Mouse (Mus musculus) left cerebral cortex, adult 18-20 months (tissue): ENCODE measurements around the gene Relch. TPM values are rescaled to one million over a fixed set of nuclear protein-coding genes. Genes with fewer than 3 reads are reported as not detected.
A peak's percentile ranks its signal among the peaks of the same experiment; 100 is the strongest.
"Not testable (repeated sequence)": the region's sequence is repeated elsewhere in the genome, so short reads cannot be mapped to it uniquely, and the experiment has no call there.

Experiments
- DNase-seq, 2 experiments: peaks; one replicate each; pipeline ENCODE4 v3.0.0; 2021 to 2022; ENCODE audit warnings: low spot score in 2 of 2, mixed read lengths in 1 of 2
- long read RNA-seq, 2 experiments: library from polyadenylated mRNA; stranded (forward); transcript quantifications; one replicate each; pipeline ENCODE4 v2.0.0; 2021
- total RNA-seq, 2 experiments: library from RNA; stranded (reverse); gene quantifications; 2 replicates each; pipeline ENCODE4 v1.2.3; 2021

Relch gene
- total RNA-seq: 10 to 100 TPM; 93.7 to 96.1 TPM
- long read RNA-seq, experiment 1, full-length matches to known transcripts: 13 of 29 reads
- long read RNA-seq, experiment 1, partial matches to known transcripts: 6 of 29 reads
- long read RNA-seq, experiment 1, other reads (novel, unspliced or antisense): 10 of 29 reads
- long read RNA-seq, experiment 2, full-length matches to known transcripts: 11 of 21 reads
- long read RNA-seq, experiment 2, partial matches to known transcripts: 3 of 21 reads
- long read RNA-seq, experiment 2, other reads (novel, unspliced or antisense): 7 of 21 reads

DNA sequence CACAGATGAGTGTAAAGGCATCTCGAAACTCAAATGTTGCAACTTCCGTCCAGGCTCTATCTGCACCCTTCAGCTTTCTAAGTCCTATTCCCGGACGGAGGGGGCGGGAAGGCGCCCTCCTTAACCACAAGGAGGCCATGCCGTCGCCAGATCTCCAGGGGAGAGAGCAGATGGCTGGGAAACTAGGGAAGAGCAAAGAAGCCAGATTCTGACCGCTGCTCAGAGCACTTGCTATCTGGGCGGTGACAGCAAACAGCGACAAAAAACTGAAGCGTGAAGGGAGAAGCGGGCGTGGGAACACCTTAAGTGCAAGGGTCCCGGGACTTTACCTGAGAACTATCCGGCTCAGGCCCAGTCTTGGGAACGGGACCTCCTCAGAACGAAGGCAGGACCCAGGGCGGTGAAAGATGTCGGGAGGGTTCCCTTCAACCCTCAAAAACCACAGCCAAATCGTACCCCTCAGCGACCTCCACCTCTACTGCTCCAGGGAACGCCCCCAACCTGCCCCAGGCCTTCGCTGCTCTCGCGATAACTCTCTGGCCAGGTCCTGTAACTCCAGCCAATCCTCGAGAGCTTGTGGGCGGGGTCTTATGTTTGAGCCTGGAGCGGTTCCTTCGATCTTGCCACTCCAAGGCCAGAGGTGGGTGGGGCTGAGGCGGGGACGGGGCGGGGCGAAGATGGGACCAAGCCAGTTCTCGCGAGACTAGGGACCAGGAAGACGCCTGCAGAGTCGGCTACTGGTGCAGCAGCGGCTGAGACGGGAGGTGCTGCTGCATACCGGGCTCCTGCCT, at the start of gene Relch, which contains the start of gene Pign:
Gene Relch (plus strand): TSS at position 691 of the 791 bp plus-strand sequence.
Gene Pign (minus strand): TSS at position 507 of the 791 bp plus-strand sequence.
- peak; percentile 96 to 97 for DNase-seq

DNA sequence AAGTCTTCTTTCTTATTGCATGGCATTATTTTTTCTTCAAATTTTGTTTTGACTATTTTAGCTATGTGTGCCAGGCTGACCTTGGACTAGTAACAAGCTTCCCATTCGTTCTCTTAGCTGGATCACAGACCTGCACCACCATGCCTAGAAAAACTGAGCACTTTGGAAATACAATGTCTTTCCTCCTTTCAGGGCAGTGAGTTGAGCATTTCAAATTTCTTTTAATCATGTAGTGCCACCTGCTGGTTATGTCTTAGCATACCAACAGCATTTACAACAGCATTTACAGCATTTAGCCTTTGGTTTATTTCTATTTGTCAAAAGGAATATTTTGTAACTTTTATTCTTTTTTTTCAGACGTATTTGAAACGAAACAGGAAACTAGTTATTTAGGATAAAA, 33.2 kb upstream of the Relch start:
- DNase-seq: peak in 1 of 2 experiments; percentile 16

DNA sequence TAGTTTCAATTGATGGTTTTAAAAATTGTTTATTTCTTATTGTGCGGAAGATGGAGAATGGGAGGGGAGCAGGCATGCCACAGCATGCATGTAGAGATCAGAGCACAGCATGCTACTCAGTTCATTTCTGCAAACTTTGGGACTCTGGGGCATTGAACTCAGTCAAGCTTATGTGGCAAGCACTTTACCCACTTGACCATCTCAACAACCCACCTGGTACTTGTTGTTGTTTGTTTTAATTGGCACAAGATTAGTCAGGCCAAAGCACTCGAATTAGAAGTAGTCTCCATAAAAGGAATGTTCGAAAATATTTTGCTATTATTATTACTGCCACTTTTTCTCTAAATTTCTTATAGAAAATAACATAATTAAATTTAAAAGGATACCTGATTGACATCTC, 19.6 kb upstream of the Relch start:
- no peak for DNase-seq

DNA sequence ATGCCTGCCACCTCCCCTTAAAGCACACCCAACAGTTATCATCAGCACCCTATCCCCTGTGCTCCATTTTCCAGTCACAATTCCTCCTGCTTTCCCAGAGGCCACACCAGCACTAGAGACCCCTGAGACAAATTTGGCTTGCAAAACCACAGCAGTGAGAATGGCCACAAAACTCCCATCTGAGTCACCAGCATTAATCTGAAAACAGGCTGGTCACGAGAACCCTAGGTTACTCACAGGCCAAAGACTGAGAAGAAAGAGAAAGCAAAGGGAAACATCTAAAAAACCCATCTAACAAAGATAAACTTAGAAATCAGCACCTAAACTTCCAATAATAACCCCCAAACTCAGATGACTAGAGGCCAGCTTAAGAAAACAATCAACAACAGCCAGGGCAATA, 13.0 kb upstream of the Relch start:
- no peak for DNase-seq

DNA sequence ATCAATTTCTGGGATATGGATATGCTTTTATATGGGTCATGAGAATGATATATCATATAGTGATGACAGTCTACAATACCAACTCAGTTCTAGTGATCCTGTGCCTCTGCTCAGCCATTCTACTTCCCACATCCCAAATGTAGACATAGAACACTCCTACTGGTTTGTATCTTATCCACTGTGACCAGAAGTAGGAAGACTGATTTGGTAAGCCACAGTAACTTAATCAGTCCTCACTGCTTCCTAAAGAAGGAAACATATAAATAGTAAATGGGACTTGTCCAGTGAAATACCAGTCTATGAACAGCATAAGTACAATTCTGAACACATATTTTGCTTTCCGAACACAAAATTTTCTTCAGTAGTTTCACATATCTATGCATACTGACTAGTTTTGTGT, 9.7 kb upstream of the Relch start:
- no peak for DNase-seq

DNA sequence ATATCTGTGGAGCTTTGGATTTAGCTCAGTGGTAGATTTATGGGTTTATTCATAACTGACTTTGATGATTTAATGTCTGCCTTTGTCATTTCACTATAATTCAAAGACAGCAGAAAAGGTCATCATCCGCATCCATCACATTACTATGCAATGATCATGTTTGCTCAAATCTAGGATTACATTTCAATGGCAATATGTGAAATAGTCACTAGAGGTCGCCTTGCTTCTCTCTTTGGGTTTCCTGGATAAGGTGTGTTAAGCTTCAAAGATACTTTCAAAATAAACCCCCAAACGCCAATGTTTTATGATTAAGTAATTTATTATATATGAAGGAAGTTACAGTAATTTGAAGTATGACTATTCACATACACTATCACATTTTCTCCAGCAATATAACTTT, 3.6 kb upstream of the Relch start:
- DNase-seq: peak in 1 of 2 experiments; percentile 61

DNA sequence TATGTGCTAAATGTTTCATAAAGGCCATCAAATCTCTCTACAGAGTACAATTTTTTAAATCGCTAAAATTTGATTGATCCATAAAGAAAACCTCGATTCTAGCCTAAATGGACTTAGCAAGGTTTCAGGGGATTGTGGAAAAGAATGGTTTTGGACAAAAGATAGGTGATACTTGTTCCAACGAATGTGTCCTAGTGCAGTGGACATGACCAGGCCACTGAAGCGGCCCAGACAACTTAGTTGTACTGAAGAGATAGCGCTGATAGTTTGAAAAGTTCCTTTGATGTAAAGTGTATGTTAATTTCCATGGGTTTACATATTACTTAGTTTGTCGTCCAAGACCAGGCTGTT, 866 bp upstream of the Relch start:
- DNase-seq: no peak

DNA sequence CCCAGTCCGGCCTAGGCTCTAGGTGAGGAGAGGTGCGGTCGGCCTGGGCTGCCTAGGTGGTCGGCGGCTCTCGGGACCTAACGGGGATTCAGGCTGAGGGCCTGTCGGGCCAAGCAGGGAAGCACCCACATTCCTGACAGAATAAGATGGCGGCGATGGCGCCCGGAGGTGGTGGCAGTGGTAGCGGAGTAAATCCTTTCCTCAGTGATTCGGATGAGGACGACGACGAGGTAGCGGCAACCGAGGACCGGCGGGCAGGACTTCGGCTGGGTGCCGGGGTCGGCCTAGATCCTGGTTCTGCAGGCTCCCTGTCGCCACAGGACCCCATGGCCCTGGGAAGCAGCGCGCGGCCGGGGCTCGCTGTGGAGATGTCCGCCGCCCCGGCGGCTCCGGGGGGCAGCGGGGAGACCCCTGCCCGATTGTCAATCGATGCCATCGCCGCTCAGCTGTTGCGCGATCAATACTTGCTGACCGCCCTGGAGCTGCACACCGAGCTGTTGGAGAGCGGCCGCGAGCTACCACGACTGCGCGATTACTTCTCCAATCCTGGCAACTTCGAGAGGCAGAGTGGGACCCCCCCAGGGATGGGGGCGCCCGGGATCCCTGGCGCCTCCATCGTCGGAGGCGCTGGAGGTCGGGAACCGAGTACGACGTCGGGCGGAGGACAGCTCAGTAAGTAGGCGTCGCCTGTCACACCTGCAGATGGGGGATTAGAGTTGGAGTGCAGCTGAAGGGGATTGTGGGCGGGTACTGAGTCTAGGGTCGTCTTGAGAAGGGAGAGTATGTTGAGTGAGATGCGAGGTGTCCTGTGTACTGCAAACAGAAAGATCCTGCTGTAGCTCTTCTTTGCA, 526 bp downstream of the Relch start:
- DNase-seq: peak; percentile 7 to 16

DNA sequence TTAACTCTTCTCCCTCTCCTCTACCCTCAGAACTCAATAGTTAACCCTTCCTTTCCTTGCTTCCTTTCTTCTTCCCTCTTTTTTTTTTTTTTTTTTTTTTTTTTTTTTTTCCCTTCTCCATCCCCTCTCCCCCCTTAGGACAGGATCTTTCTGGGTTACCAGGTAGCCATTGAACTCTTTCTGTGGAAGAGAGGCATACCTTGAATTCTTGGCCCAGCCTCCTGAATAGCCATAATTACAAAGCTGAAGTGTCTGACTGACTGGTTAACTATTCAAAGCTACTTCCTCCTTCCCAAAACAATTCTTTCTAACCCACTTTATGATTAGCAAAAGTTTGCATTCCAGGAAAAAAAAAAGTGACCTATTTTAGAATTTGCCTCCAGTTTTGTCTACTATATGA, 6.0 kb downstream of the Relch start:
- no peak for DNase-seq

DNA sequence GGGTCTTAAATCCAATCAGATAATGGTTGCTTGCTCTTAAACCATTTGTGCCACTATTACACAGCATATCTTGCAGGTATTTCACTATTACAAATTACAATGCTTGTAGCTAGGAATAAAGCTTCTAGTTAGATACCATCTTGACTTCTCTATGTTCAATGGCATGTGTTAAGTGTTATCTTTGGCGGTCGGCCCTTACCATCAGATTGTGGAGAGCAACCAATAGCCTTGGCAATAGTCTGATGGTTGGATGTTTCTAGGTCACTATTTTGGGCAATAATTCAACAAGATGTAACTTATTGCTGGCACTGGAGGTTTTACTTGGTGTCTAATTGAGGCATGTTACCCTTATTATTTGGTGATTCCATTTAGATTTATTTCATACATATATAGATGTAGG, 11.1 kb downstream of the Relch start:
- no peak for DNase-seq

DNA sequence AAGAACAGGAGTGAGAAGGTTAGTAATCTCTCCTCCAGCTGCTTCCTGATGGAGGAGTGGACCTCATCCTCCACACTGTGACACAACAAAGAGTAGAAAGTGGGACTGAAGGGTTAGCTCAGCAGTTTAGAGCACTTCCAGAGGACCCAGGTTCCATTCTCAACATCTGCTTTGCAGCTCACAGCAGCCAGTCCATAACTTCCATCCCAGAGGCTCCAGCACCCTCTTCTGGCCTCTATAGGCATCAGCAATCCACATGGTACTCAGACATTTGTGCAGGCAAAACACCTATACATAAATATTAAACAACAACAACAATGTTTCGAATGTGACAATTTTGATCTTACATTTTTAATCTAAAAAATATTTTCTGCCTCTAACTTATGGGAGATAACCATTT, 16.9 kb downstream of the Relch start:
- no peak for DNase-seq

DNA sequence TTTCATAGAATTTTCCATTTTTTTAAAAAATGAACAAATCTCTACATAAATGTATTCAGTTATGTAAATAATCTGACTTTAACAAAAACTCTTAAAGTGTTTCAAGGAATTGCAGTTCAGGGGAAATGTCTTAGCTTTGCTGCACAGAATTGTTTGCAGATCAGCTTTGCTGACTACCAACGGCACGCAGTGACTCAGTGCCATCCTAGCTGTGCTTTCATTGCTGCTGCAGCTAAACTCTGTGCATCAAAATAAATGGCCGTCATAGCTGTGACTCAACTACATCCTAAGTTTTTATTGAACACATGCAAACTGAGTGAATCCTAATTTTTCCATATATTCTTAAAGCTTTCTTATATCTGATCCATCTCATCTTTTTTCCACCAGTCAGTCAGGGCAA, 21.8 kb downstream of the Relch start:
- DNase-seq: peak in 1 of 2 experiments; percentile 19

DNA sequence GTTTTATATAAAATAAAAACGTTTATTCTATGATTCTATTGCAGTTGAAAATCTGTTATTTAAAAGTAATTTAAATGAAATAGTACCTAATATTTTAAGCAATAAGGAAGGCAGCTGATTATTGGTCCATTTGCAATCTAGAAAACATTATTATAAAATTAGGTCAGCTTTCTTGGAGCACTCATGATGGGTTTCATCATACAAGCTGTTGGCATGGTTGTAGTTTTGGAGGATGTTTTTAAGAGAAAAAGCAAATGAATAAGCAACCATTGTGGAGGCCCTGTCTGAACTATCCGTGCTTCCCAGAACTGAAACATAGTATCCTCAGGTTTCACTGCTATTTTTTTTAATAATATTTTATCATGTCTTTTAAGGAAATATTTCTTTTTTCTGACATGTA, 31.9 kb downstream of the Relch start:
- no peak for DNase-seq

DNA sequence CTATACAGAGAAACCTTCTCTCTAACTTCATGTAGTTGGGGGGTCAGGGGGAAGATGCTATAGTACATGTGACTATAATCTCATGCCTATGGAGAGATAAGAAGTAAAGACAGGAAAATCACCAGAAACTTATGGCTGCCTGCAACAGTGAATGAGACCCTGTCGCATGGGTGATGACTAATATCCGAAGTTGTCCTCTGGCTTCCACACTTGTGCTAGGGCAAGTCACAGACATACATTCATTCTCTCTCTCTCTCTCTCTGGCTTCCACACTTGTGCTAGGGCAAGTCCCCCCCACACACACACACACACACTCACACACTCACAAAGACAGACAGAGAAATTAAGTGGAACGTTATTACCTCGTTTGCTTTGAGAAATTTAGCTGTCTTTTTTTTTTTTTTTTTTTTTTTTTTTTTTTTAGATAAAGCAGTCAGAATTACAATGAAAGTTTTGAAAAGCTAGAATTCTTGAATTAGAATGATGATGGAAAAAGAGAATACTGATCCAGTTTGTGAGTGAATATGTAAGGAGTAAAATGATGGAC, 37.4 kb downstream of the Relch start:
- no peak for DNase-seq

DNA sequence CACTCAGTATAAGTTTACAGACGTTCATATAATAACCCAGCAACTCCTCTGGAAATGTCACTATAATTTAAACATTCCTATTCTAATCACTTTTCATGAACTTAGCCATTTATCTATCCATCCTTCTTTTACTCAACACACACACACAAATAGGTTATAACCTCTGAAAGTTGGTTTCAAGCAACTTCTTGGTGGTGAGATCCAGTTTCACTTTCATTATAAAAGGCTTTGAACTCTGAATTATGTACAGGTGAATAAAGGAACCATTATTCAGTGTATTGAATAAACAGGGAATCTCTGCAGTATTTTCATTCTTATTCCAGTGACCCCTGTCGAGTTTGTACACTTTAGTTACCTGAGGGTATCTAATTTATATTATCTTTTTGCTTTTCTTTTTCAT, 45.8 kb downstream of the Relch start:
- DNase-seq: no peak

DNA sequence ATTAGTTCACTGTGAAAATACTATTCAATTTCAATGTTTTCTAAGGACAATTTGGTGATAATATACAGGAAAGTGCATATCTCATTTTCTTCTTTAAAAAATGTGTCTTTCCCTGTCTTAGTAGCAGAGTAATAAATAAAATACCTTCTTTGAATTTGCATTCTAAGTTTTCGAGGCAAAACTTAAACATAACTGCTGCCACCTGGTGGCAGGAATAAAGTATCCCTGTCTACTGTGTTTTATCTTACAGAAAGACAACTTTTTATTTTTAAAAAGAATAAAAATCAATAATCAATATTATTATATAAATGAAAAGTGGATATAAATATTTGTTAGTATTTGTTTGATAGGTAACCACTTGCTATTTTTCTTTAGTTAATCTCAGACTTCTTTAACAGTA, 47.6 kb downstream of the Relch start:
- peak in 1 of 2 experiments; percentile 35 for DNase-seq

DNA sequence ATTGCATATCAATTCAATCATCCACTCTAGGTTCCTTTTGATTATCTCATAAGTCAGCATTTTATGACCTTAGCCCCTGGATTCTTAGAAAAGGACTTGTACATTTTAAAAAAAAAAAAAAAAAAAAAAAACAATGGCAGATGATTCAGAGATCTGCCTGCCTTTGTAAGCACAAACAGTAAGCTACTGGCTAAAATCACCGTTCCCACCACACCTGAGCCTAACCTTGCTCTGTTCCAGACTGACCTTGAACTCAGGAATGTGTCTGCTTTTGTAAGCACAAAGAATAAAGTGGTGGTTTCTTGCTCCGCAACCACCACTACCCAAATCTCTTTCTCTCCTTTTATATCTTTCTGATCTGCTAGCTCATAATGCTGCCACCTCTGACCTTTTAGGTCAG, 49.2 kb downstream of the Relch start:
- no peak for DNase-seq

DNA sequence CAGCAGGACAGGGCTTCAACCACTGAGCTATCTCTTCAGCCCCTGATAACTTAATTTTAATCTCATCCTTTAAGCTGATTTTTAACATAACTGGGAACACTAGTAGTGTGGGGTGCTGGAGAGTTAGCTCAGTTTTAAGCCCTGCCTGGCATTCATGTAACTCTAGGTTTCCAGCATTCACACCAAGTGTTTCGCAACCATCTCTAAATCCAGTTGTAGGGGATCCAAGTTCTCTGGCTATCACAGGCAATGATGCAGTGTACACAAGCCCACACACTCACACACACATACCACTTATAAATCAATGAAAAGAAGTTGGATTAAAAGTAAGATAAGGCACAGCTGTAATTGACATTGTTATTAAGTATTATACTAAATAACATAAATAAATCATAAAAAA, 54.7 kb downstream of the Relch start:
- DNase-seq: no peak

DNA sequence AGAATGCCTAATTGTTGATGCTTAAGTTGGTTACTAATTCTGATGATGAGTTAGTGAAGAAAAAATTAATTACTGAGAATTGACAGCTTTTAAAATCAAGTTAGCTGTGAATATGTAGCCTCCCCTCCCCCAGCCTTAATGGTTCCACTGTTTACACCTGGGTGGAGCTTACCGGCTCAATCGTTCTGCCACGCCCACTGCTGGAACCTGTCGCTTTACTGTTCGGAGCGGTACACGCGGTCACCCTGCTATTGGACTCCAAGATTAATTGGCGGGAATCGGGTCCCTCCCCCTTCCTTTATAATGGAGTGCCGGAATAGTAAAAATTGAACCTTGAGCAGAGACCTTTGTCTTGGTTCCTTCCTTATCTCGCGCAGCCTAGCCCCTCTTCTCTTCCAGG, 65.6 kb downstream of the Relch start:
- DNase-seq: not testable (repeated sequence)

DNA sequence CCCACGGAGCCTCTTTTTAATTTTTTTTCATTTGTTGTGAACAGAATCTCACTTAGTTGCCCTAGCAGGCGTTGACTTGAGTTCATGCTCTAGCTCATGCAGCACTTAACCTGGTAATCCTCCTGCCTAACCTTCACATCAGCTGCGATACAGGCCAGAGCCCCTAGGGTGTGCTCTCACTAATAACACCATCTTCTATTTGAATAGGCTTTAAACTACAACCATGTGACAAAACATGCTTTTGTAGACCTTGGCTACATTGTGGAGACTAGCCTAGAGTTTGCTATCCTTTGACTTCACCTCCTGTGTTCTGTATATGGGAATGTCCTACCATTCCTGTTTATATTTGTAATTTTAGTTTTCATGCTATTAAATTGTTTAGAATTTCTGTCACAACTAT, 71.7 kb downstream of the Relch start:
- DNase-seq: no peak

DNA sequence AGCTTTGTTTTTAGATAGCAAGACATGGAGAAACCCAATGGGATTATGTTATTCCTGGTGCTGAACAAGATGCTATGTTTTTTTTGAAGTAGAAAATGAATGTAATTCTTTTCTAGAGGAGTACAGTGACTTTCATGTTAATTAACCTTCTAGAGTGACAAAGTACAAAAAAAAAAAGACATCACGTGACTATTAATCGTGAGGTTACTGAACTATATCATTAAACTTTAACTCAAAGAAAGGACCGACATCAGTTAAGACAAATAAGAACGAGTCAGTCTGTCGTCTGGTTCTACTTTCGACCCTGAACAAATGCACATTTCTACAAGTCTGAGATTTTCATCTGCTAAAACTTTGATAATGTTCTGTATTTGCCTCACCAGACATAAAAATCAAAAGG, 74.7 kb downstream of the Relch start:
- DNase-seq: no peak

DNA sequence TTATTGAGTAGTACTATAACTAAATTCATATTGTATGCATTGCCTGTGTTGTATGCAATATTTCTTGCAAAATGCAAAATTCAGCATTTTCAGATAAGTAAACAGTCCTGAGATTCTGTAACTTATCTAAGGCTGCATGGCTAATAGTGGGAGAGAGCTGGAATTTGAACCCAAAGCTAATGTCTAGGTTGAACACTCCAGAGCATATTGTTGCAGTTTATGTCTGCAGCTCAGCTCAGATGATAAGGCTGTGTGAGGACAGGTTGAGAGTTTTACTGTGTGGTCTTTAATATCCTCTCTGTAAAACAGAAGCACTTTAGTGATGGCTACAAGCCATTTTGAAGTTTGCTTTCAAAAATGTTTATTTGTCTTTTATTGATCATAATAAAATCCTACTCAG, 75.8 kb downstream of the Relch start:
- DNase-seq: no peak
